8 mouse cellular contexts compared by ENCODE assay signal in genomic region chr1:74283686-74284463, GRCm38 (mm10). TPM values are rescaled to one million over a fixed set of nuclear protein-coding genes. Genes with fewer than 3 reads are reported as not detected.
DNase-seq lines count a peak whose midpoint lies in the region; ATAC-seq and TF ChIP-seq lines count a peak whose summit lies in the region.

No protein-coding gene starts in this region.

- intact Hi-C loops in left cerebral cortex, adult 2 months (cut with DNase I): loop anchor here (1.0 kb wide), 1 partner anchor 48 kb away; the partner anchor contains the start of gene Arpc2

- 0 out of 2 replicates have a peak, but pooled peaks cover 4% of the 10 kb centered on the region for H3K4me1 ChIP-seq in forebrain, postnatal 0 days (ENCODE audit: insufficient read depth)
- H3K4me1 ChIP-seq in intestine, postnatal 0 days (replicated peaks; ENCODE audit: control insufficient read depth, insufficient read depth, low read length): peaks cover 4% of the 10 kb centered on the region; the same call in 1 of the 2 replicates
- H3K4me1 ChIP-seq in midbrain, embryonic 16.5 days (ENCODE audit: control insufficient read depth, insufficient read depth, low read length): peaks cover 22% of the 10 kb centered on the region

- H3K9ac ChIP-seq in forebrain, postnatal 0 days: peak overlapping the region; percentile 81
- H3K9ac ChIP-seq in intestine, postnatal 0 days (ENCODE audit: low read depth, low read length): peak overlapping the region; percentile 60
- H3K9ac ChIP-seq in midbrain, embryonic 16.5 days (ENCODE audit: low read depth, low read length): peak overlapping the region; percentile 87

- DNase-seq in left cerebral cortex, adult 2 months (ENCODE audit: extremely low spot score in 1 of 2, low spot score in 2 of 2): peak; percentile 41 to 50
- DNase-seq in left cerebral cortex, adult 9 months (ENCODE audit: low spot score in 2 of 2): no peak
- DNase-seq in cerebellum, adult 11-12 months: peak; percentile 84
- DNase-seq in forebrain, postnatal 0 days: peak; percentile 49
- peak; percentile 69 for DNase-seq in liver
- peak; percentile 80 for DNase-seq in testis, postnatal 14 days (ENCODE audit: low spot score)

- no peaks in the 10 kb centered on the region for H3K27me3 ChIP-seq in forebrain, postnatal 0 days (ENCODE audit: insufficient read depth, low read length)
- no peaks in the 10 kb centered on the region for H3K27me3 ChIP-seq in intestine, postnatal 0 days (replicated peaks; ENCODE audit: control insufficient read depth, insufficient read depth, low read length)
- no peaks in the 10 kb centered on the region for H3K27me3 ChIP-seq in midbrain, embryonic 16.5 days (ENCODE audit: control insufficient read depth, insufficient read depth, low read depth, low read length)

- WGBS in forebrain, postnatal 0 days: 17% methylated on average over 14 of the region's 15 CpGs
- 8% methylated on average over 15 of the region's 15 CpGs for WGBS in intestine, postnatal 0 days
- 12% methylated on average over 15 of the region's 15 CpGs for WGBS in midbrain, embryonic 16.5 days

- H3K27ac ChIP-seq in left cerebral cortex, adult 2 months: peak overlapping the region; percentile 91
- H3K27ac ChIP-seq in forebrain, postnatal 0 days (ENCODE audit: low read depth, low read length): peak overlapping the region; percentile 68
- H3K27ac ChIP-seq in intestine, postnatal 0 days (ENCODE audit: low read depth, low read length): peak overlapping the region; percentile 89
- H3K27ac ChIP-seq in midbrain, embryonic 16.5 days (ENCODE audit: low read length): peak overlapping the region; percentile 76

- peak overlapping the region; percentile 83 for H3K4me2 ChIP-seq in forebrain, postnatal 0 days (ENCODE audit: low read depth)
- peak overlapping the region; percentile 81 for H3K4me2 ChIP-seq in intestine, postnatal 0 days (replicated peaks; ENCODE audit: low read depth)
- H3K4me2 ChIP-seq in midbrain, embryonic 16.5 days (ENCODE audit: low read length): peak overlapping the region; percentile 93

- TF ChIP-seq CTCF in left cerebral cortex, adult 2 months (IDR thresholded peaks at IDR 0.05): no peak
- no peak for TF ChIP-seq CTCF in forebrain, postnatal 0 days (IDR thresholded peaks at IDR 0.05; ENCODE audit: low read depth)
- TF ChIP-seq CTCF in intestine, postnatal 0 days (IDR thresholded peaks at IDR 0.05; ENCODE audit: low read depth): no peak

- peak overlapping the region; percentile 68 for H3K4me3 ChIP-seq in left cerebral cortex, adult 2 months
- H3K4me3 ChIP-seq in forebrain, postnatal 0 days (ENCODE audit: low read depth, low read length): peak overlapping the region; percentile 75
- H3K4me3 ChIP-seq in intestine, postnatal 0 days (ENCODE audit: low read depth, low read length): peak overlapping the region; percentile 76
- H3K4me3 ChIP-seq in midbrain, embryonic 16.5 days (ENCODE audit: low read depth, low read length): peak overlapping the region; percentile 77

- ATAC-seq in forebrain, postnatal 0 days: peak; percentile 42
- ATAC-seq in intestine, postnatal 0 days: peak; percentile 9
- ATAC-seq in midbrain, embryonic 16.5 days: peak; percentile 67

- H3K36me3 ChIP-seq in forebrain, postnatal 0 days (ENCODE audit: insufficient read depth): peaks cover 40% of the 10 kb centered on the region
- peaks cover 46% of the 10 kb centered on the region for H3K36me3 ChIP-seq in intestine, postnatal 0 days (ENCODE audit: control insufficient read depth, insufficient read depth)
- H3K36me3 ChIP-seq in midbrain, embryonic 16.5 days (ENCODE audit: control insufficient read depth, insufficient read depth, low read length): peaks cover 25% of the 10 kb centered on the region

- no peaks in the 10 kb centered on the region for H3K9me3 ChIP-seq in forebrain, postnatal 0 days (ENCODE audit: low read length)
- H3K9me3 ChIP-seq in intestine, postnatal 0 days (ENCODE audit: control insufficient read depth): no peaks in the 10 kb centered on the region
- H3K9me3 ChIP-seq in midbrain, embryonic 16.5 days (replicated peaks; ENCODE audit: control insufficient read depth, low read length, poor library complexity, severe bottlenecking): no peaks in the 10 kb centered on the region

RNA-seq across cellular contexts. Expression of gene Aamp, which starts 0.7 kb away (rescaled TPM):
- total RNA-seq in left cerebral cortex, adult 2 months (2021): 100 to 1,000 TPM; 140 to 143 TPM
- 160 and 179 TPM in 2 replicates for total RNA-seq in forebrain, postnatal 0 days (2014; rRNA removed)
- polyA plus RNA-seq in forebrain, postnatal 0 days (2015; fragmentation: Nextera tagmentation; extraction: Ambion mirVana): 211 and 215 TPM in 2 replicates
- polyA plus RNA-seq in intestine, postnatal 0 days (2015; fragmentation: Nextera tagmentation; extraction: Ambion mirVana): 130 and 136 TPM in 2 replicates
- polyA plus RNA-seq in midbrain, embryonic 16.5 days (2015; fragmentation: Nextera tagmentation; extraction: Ambion mirVana): 205 and 212 TPM in 2 replicates

RNA-seq across cellular contexts. Expression of gene Pnkd, which starts 0.9 kb away (rescaled TPM):
- 100 to 1,000 TPM; 155 to 164 TPM for total RNA-seq in left cerebral cortex, adult 2 months (2021)
- 57.5 and 64.5 TPM in 2 replicates for total RNA-seq in forebrain, postnatal 0 days (2014; rRNA removed)
- polyA plus RNA-seq in forebrain, postnatal 0 days (2015; fragmentation: Nextera tagmentation; extraction: Ambion mirVana): 112 and 128 TPM in 2 replicates
- polyA plus RNA-seq in intestine, postnatal 0 days (2015; fragmentation: Nextera tagmentation; extraction: Ambion mirVana): 103 and 107 TPM in 2 replicates
- polyA plus RNA-seq in midbrain, embryonic 16.5 days (2015; fragmentation: Nextera tagmentation; extraction: Ambion mirVana): 117 and 125 TPM in 2 replicates

RNA-seq across cellular contexts. Expression of gene Gpbar1, which starts 5.5 kb away (rescaled TPM):
- not detected for total RNA-seq in left cerebral cortex, adult 2 months (2021)
- not detected in 2 replicates for total RNA-seq in forebrain, postnatal 0 days (2014; rRNA removed)
- polyA plus RNA-seq in forebrain, postnatal 0 days (2015; fragmentation: Nextera tagmentation; extraction: Ambion mirVana): 0.21 TPM in 1 of 2 replicates, not detected in the other
- 0.78 and 0.93 TPM in 2 replicates for polyA plus RNA-seq in intestine, postnatal 0 days (2015; fragmentation: Nextera tagmentation; extraction: Ambion mirVana)
- polyA plus RNA-seq in midbrain, embryonic 16.5 days (2015; fragmentation: Nextera tagmentation; extraction: Ambion mirVana): 0.20 and 0.34 TPM in 2 replicates

RNA-seq across cellular contexts. Expression of gene Tmbim1, which starts 21.5 kb away (rescaled TPM):
- 10 to 100 TPM; 19.4 to 22.0 TPM for total RNA-seq in left cerebral cortex, adult 2 months (2021)
- total RNA-seq in forebrain, postnatal 0 days (2014; rRNA removed): 5.8 and 7.9 TPM in 2 replicates
- 6.1 and 7.9 TPM in 2 replicates for polyA plus RNA-seq in forebrain, postnatal 0 days (2015; fragmentation: Nextera tagmentation; extraction: Ambion mirVana)
- polyA plus RNA-seq in intestine, postnatal 0 days (2015; fragmentation: Nextera tagmentation; extraction: Ambion mirVana): 47.4 and 49.1 TPM in 2 replicates
- polyA plus RNA-seq in midbrain, embryonic 16.5 days (2015; fragmentation: Nextera tagmentation; extraction: Ambion mirVana): 6.2 and 8.4 TPM in 2 replicates

RNA-seq across cellular contexts. Expression of gene Arpc2, which starts 48.0 kb away (rescaled TPM):
- total RNA-seq in left cerebral cortex, adult 2 months (2021): 100 to 1,000 TPM; 249 to 278 TPM
- total RNA-seq in forebrain, postnatal 0 days (2014; rRNA removed): 241 and 268 TPM in 2 replicates
- polyA plus RNA-seq in forebrain, postnatal 0 days (2015; fragmentation: Nextera tagmentation; extraction: Ambion mirVana): 541 and 596 TPM in 2 replicates
- 528 and 529 TPM in 2 replicates for polyA plus RNA-seq in intestine, postnatal 0 days (2015; fragmentation: Nextera tagmentation; extraction: Ambion mirVana)
- polyA plus RNA-seq in midbrain, embryonic 16.5 days (2015; fragmentation: Nextera tagmentation; extraction: Ambion mirVana): 434 and 444 TPM in 2 replicates

Comparison
In these comparisons a context has a peak if more than half of its experiments do, and no peak if none do; other contexts are left out.
1. DNase-seq: peak in left cerebral cortex, adult 2 months (2 of 2), cerebellum, adult 11-12 months (single experiment), forebrain, postnatal 0 days (single experiment), liver (single experiment) and testis, postnatal 14 days (single experiment); none in left cerebral cortex, adult 9 months (0 of 2).
2. ATAC-seq: peak in every context shown above with its lines; median percentile 67 in midbrain, embryonic 16.5 days; 42 in forebrain, postnatal 0 days; 9 in intestine, postnatal 0 days.
3. Peak in every context shown above with its lines, with median percentiles within 50 percentile points of each other: H3K27ac ChIP-seq, H3K4me3 ChIP-seq, H3K4me2 ChIP-seq and H3K9ac ChIP-seq.